Mouse (Mus musculus): ENCODE data around the gene Ly6g6d. TPM values are rescaled to one million over a fixed set of nuclear protein-coding genes. Genes with fewer than 3 reads are reported as not detected.

Ly6g6d gene
- total and polyA plus RNA-seq, 3 experiments, result 0.45 to 0.57 TPM; not detected in 1

- DNase-seq, result no peak
Observed at GRCm38 (mm10) chr17:35068213-35068914, 9.5 kb downstream of the Ly6g6d start.

- DNase-seq, result no peak
Observed at GRCm38 (mm10) chr17:35066084-35066483, 11.8 kb downstream of the Ly6g6d start, which contains the start of gene Mpig6b. Gene Mpig6b (minus strand): TSS chr17:35066184.

- no peak for DNase-seq
Observed at GRCm38 (mm10) chr17:35064951-35065947, 12.6 kb downstream of the Ly6g6d start, which contains the start of gene Ly6g6c. Gene Ly6g6c (plus strand): TSS chr17:35065388.

DNA sequence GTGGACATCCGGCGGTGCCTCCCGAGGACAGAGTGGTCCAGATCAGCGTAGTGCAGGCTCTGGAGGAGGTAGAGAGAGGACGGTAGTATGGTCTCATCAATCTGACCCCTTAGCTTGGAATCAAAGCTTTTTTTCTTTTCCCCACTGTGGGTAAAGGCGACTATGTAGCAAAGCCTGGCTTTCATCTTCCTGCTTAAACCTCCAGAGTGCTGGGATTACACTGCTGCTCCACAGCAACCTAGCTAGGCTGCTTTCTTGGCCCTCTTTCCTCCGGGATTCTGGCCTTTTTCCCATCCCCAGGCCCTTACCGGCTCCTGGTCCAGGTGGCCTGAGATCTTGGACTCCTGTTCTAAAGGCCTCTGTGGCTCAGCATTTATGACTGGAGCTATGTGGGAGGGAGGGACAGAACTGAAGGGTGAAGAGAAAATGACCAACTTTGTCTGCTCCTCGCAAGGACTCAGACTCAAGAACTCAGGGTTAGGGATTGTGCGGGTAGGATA lies 13.4 kb downstream of the Ly6g6d start:
- no peak for DNase-seq

- DNase-seq, result no peak
Observed at GRCm38 (mm10) chr17:35063466-35063865, 14.4 kb downstream of the Ly6g6d start.

- DNase-seq, result no peak
Observed at GRCm38 (mm10) chr17:35061299-35061698, 16.6 kb downstream of the Ly6g6d start.

DNA sequence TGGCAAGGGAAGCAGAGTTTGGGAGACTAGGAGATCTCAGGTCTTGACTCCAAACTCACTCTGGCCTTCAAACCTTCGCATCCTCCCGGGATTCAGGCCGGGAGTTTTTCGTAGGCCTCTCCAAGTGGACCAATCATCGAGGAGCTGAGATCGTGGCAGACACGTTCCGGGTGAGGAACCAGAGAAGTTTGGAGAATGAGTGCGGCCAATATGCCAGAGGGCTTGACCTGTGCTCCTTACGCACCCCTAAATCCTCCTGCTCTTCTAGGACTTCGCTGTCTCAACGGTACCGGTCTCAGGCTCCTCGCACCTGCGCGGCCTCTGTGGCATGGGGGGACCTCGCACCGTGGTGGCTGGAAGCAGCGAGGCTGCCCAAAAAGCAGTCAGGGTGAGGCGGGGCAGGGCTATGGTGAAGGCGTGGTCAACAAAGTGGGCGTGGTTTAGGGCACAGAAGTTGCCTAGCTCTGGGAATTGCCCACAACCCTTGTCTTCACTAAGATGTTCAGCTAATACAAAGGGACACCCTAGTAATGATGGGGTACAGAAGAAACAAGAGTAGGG lies 17.0 kb downstream of the Ly6g6d start:
- no peak for DNase-seq

DNA sequence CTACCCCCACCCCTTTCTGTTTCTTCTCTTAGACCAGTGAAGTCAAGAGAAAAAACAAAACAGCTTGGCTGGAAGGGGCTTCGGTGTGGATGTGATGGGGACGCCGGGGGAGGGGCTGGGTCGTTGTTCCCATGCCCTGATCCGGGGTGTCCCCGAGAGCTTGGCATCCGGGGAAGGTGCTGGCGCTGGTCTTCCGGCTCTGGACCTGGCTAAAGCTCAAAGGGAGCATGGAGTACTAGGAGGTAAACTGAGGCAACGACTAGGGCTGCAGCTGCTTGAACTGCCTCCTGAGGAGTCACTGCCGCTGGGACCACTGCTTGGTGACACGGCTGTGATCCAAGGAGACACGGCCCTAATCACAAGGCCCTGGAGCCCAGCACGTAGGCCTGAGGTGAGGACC lies 17.8 kb downstream of the Ly6g6d start:
- no peak for DNase-seq

DNA sequence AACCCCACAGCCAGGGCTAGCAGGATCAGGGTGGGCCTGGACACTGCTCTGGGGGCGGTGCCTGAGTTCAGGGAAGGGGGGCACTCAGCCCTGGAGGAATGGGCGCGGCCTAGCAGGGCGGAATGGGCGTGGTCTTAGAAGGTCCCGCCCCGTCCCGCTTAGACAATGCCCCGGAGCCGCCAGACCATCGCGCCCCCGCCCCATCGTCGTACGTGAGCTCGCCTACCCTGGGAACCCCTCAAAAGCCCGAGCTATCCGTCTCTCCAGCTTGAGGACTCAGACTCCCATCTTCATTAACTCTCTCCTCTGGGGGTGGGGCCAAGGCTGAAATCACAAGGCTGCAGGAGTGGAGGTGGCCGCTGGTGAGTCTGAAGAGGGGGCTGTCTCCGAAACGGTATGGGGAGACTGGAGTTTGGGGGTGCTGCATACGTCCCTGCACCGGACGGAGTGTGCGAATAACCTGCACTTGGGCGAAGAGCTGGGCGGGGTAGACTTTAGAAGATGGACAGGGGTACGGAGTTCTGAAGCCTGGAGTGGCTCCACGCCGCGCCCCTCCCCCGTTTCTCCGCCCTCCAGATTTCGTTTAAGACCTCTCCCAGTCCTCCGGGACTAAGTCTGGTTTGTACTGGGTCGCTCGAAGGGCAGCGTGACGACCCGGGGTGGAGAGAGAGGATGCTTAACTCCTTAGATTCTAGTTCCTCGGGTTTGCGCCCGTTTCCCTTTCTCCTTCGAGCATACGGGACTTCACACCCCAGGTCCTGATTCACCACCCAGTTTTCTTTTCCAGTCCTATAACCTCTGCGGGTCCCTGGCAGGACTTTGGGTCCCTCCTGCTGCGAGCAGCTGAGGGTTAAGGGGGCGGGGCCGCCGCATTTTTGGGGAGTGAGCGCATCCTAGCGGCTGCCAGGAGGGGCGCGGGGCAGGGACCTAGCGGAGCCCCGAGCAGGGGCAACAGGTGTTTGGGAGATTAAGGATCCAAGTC lies 18.7 kb downstream of the Ly6g6d start, which contains the start of gene Ddah2:
Gene Ddah2 (plus strand): TSS at position 125 of the 982 bp plus-strand sequence.
- DNase-seq, result peak; percentile 88

- DNase-seq, result no peak
Observed at GRCm38 (mm10) chr17:35058316-35058715, 19.5 kb downstream of the Ly6g6d start.

GRCm38 (mm10) chr17:35057090-35057489 lies 20.8 kb downstream of the Ly6g6d start:
- no peak for DNase-seq

- no peak for DNase-seq
Observed at GRCm38 (mm10) chr17:35055691-35056495, 22.0 kb downstream of the Ly6g6d start.

DNA sequence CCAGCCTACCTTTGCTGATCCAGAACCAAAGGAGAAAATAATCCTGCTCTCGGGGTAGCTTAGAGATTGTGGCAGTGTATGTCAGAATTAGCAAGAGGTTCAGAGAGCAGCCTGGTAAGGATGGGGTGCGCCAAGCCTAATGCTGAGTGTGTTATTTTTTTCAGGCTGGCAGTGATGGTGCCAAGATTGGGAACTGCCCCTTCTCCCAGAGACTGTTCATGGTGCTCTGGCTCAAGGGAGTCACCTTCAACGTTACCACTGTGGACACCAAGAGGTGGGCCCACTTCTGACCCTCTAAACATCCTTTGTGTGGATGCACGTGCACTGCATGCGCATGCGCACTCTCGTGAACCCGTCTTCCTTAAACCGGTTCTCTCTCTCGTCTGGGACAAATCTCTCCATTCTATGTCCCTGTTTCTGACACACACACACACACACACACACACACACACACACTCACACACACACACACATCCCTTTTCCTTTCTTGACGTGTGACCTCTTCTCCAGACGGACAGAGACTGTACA lies 25.5 kb downstream of the Ly6g6d start:
- DNase-seq, result no peak

DNA sequence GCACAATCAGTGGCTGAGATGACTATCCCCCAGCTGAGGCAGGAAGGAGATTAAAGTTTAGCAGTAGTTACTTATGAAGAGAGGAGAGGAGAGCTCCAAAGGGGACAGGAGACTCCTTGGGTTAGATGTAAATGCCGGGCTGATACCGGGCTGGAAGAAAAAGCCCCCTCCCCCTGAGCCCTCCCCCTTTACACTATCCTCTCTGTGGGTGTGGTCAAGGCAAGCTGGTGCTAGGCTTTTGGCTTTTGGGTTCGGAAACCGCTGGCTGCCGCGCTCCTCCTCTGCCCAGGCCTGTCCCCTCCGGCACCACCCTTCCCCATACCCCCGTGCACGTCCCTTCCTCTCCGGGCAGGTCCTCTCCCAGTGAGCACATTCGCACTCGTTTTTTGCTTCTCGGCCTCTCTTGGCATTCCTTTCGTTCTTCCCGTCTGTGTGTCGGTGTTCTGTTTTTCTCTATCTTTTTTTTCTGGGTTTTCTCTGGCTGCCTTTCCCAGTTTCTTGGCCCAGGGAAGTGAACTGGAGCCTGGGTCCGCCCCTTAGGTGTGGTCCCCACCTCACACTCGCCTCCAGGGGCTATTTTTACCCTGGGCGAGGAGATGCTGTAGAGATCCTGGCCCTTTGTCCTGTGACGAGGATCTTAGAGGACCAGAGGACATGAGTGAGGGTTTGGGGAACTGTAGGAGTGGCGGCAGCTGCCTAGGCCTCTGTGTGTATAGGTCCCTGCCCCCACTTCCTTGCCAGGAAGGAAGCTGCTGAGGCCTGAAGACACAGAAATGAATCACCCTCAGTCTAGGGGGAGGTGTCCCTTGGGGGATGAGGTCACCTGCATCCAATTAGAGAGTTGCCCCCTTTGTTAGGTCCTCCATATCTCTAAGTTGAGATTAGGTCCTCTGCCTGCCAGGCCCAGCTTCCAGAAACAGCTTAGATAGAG lies 26.4 kb downstream of the Ly6g6d start:
- peak; percentile 86 for DNase-seq

- DNase-seq, result peak; percentile 86
Observed at GRCm38 (mm10) chr17:35050126-35050750, 27.6 kb downstream of the Ly6g6d start.

DNA sequence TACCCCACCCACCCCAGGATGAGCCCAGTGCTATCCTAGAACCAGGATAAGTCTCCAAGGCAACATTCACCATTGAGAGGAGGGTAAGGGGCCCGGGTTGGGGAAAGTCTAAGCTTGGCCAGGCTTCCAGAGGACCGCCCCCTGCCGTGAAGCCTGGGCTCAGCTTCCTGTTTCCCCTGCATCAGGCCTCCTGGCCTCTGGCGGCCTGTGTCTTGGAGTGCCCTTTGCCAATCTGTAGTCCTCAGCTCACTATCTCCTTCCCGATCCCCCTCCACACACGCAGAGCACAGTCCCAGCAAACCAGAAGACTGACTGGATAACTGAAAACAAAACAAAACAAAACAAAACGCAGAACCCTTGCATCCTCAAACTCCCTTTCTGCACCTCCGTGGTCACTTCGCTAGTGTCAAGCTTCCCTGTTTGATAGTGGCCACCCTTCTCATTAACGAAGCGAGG lies 28.3 kb downstream of the Ly6g6d start, which contains the start of gene Clic1:
Gene Clic1 (plus strand): TSS at position 406 of the 456 bp plus-strand sequence.
- peak; percentile 51 for DNase-seq

DNA sequence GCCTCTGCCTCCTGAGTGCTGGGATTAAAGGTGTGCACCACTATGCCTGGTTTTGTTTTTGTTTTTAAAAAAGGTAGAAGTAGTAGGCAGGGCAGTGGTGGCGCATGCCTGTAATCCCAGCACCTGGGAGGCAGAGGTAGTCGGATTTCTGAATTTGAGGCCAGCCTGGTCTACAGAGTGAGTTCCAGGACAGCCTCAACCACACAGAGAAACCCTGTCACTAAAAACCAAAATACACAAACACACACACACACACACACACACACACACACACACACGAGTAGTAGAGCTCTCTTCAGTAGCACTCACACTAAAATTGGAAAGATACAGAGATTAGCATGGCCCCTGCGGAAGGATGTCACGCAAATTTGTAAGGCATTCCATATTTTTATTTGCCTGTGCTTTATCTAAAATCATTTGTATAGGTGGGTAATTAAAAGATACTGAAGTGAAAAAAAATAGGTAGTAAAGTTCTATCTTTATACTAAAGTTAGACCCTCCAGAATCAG lies 28.9 kb downstream of the Ly6g6d start:
- no peak for DNase-seq

All from adrenal gland, adult 2 months (tissue).